Mouse (Mus musculus) 416B (cell line): ENCODE measurements at regions not wholly inside any gene's neighbourhood (a gene's known extent, or its start where the extent isn't known, plus 50 kb on each side); places are given as distances from the start of the nearest gene placed in this dataset.

Source experiments
- DNase-seq: peaks from one replicate; pipeline ENCODE4 v3.0.0; 2011; ENCODE audit warnings: low read depth

- no peak for DNase-seq
These were observed 398.1 kb downstream of the Lmo4 start for GRCm38 (mm10) chr3:143806940-143807339.

GRCm38 (mm10) chr3:143797850-143798249 lies 407.2 kb downstream of the Lmo4 start:
- no peak for DNase-seq

- DNase-seq = no peak
These were observed 414.1 kb downstream of the Lmo4 start for GRCm38 (mm10) chr3:143790905-143791304.

- no peak for DNase-seq
These were observed 415.0 kb downstream of the Lmo4 start for GRCm38 (mm10) chr3:143789932-143790570.

- no peak for DNase-seq
These were observed 418.1 kb downstream of the Lmo4 start for GRCm38 (mm10) chr3:143786889-143787288.

- DNase-seq = no peak
These were observed 420.6 kb downstream of the Lmo4 start for GRCm38 (mm10) chr3:143784353-143784791.

- DNase-seq = no peak
These were observed 426.9 kb downstream of the Lmo4 start for GRCm38 (mm10) chr3:143778161-143778560.

- no peak for DNase-seq
These were observed 445.7 kb downstream of the Lmo4 start for GRCm38 (mm10) chr3:143759337-143759736.

- DNase-seq = no peak
These were observed 451.8 kb downstream of the Lmo4 start for GRCm38 (mm10) chr3:143753197-143753596.

- DNase-seq = no peak
These were observed 452.4 kb downstream of the Lmo4 start for GRCm38 (mm10) chr3:143752660-143753059.

GRCm38 (mm10) chr3:143750128-143750527 lies 454.9 kb downstream of the Lmo4 start:
- no peak for DNase-seq

- no peak for DNase-seq
These were observed 461.4 kb downstream of the Lmo4 start for GRCm38 (mm10) chr3:143743649-143744048.

- no peak for DNase-seq
These were observed 462.0 kb downstream of the Lmo4 start for GRCm38 (mm10) chr3:143742786-143743571.

- no peak for DNase-seq
These were observed 466.3 kb downstream of the Lmo4 start for GRCm38 (mm10) chr3:143738676-143739075.

- DNase-seq = no peak
These were observed 467.2 kb downstream of the Lmo4 start for GRCm38 (mm10) chr3:143737844-143738243.

GRCm38 (mm10) chr3:143736651-143737398 lies 468.2 kb downstream of the Lmo4 start:
- no peak for DNase-seq

- DNase-seq = no peak
These were observed 470.2 kb downstream of the Lmo4 start for GRCm38 (mm10) chr3:143734791-143735190.

GRCm38 (mm10) chr3:143732966-143733725 lies 471.9 kb downstream of the Lmo4 start:
- no peak for DNase-seq

GRCm38 (mm10) chr3:143729473-143730076 lies 475.4 kb downstream of the Lmo4 start:
- no peak for DNase-seq

GRCm38 (mm10) chr3:143722571-143722970 lies 482.4 kb downstream of the Lmo4 start:
- DNase-seq = no peak

- no peak for DNase-seq
These were observed 482.9 kb downstream of the Lmo4 start for GRCm38 (mm10) chr3:143722082-143722481.

GRCm38 (mm10) chr3:143713183-143713582 lies 491.8 kb downstream of the Lmo4 start:
- no peak for DNase-seq
